Mouse (Mus musculus) activated CD4-positive, CD25-positive, alpha-beta regulatory T cell, adult 9 weeks (primary cell): ENCODE data around the gene Gm28305. TPM values are rescaled to one million over a fixed set of nuclear protein-coding genes. Genes with fewer than 3 reads are reported as not detected.

Experiments used
- polyA plus RNA-seq: library from polyadenylated mRNA; unstranded; fragments of 100-300 nt; shearing (Covaris generic); gene quantifications from one replicate; pipeline ENCODE4 v1.2.1, GENCODE M21; 2017

Gm28305 gene
- polyA plus RNA-seq, result not detected

GRCm38 (mm10) chr9:104040362-104040761 lies at the start of gene Gm28305:
TSS of gene Gm28305 (plus strand) at chr9:104040662.

GRCm38 (mm10) chr9:104001921-104002859 lies 38.3 kb upstream of the Gm28305 start, which contains the start of gene Nphp3:
TSS of gene Nphp3 (plus strand) at chr9:104002544.

GRCm38 (mm10) chr9:104062430-104063243 lies 22.2 kb downstream of the Gm28305 start, which contains the start of gene Uba5:
TSS of gene Uba5 (minus strand) at chr9:104063134.

DNA sequence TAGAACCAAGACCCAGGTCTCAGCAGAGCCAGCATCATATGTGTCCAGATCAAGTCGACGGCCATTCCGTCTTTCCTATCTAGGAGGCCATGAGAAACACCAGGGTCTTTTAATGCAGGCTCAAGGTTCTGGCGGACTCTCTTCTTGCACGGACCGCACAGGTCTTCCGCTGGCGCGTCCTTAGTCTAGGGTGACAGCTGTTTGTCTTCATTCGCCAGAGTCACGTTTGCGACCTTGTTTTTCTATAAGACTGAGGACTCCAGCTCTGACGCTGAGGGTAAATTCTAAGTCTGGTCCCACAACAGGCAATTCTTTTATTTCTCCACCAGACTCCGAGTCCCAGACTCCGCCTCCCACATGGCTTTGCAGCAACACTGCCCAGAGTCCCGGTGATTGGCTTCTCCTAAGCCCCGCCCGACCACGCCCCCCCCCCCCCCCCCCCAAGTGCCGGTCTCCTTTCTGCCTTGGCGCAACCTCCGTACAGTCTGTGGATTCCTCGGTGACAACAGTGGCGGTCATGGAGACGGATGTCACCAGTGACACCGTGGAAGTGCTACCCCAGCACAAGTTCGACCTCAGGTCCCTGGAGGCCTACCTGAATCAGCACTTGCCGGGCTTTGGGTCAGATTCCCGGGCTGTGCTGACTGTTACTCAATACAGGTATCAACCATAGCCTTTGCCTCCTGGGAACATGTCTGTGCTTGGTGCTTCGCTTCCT lies 22.9 kb downstream of the Gm28305 start, which contains the start of gene Acad11:
Acad11 (plus strand) TSS at position 134 of the 718 bp plus-strand sequence.

Other genes with a start within 250 kb of the Gm28305 start
- gene Nphp3, start 38.1 kb upstream of the Gm28305 start, polyA plus RNA-seq, result 0.27 TPM
- gene Uba5, start 22.5 kb downstream of the Gm28305 start, polyA plus RNA-seq, result 29.7 TPM
- 14.3 TPM for gene Acad11, start 22.7 kb downstream of the Gm28305 start, polyA plus RNA-seq
- gene Ackr4, start 86.3 kb downstream of the Gm28305 start, polyA plus RNA-seq, result 1.0 TPM
- gene Dnajc13, start 222.3 kb downstream of the Gm28305 start, polyA plus RNA-seq, result 54.5 TPM